Mouse (Mus musculus): ENCODE data around the gene Notum.

Notum gene

DNA sequence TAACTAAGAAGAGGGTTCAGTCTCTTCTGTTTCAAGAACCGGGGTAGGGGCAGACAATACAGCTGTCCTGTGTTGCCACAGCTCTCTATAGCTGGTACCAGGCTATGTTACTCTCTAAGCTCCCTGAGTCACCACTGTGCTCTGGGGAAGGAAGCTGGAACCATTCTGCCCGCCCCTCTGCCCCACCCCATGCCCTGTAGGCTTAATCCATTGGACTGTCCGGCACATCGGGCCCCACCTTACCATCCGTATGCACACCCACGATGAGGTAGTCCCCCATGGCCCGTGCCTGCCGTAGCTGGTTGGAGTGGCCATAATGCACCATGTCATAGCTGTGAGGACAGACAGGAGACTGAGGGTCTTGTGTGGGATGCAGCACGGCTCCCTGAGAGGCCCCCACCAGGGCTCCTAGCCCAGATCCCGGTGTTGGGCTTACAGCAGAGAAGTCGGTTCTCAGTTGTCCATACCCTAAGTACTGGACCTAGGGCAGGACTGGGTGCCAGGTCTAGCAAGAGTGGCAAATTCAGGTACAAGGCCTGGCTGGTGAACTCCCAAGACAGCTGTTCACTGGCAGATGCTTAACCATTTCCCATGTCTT lies 45.3 kb downstream of the Notum start:
- DNase-seq = no peak

DNA sequence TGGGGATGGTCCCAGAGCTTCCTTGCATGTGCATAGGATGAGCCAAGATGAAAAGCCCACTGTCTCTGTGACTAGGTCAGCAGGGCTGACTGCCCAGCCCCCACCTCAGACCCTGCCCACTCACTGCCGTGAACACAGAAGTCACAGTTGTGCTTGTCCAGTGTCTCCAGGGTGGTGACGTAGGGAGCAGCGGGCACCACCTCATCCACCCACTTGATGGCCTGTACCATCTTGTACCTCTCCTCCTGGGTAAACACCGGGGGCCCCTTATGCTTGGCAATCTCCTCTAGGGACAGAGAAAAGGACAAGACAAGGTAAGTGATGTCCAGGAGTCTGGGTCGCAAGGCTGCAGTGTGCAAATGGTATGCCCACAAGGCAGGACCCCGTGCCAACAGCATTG lies 45.8 kb downstream of the Notum start:
- DNase-seq = no peak

DNA sequence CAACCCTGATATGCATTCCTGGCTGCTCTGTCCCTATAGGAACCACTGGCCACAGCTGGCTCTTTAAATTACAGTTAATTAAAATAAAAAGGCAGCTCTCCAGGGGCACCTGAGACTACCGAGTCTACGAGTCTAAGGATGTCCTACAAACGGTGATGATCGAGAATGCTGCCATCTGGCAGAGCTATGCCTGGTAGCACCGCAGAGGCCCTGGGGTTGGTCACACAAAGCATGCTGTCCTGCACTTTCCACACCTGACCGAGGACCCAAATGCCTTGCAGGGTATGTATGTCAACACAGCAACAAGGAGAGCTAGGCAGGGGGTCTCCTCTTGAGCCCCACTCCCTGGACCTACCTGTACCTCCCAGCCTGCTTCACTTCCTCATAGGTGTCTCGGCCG lies 47.0 kb downstream of the Notum start:
- DNase-seq = no peak

DNA sequence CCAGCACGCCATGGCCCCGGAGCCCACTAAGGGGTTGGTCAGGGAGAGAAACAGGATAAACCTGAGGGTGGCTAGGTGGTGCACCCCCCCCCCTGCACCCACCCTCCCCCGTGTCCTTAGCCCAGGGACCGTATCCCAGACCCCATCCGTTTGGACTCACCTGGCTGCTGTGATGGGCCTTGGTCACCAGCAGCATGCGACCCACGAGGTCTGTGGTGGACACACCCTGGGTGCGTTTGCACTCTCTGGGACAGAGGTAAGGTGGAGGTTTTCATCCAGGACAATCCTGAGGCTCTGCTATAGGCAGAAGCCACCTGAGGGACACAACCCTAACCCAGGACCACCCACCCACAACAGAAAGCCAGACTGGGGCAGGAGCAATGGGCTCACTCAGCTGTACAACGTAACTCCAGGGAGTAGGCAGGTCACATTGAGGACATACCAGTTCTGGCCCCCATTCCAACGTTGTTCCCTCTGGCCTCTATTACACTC lies 47.4 kb downstream of the Notum start:
- DNase-seq = no peak

DNA sequence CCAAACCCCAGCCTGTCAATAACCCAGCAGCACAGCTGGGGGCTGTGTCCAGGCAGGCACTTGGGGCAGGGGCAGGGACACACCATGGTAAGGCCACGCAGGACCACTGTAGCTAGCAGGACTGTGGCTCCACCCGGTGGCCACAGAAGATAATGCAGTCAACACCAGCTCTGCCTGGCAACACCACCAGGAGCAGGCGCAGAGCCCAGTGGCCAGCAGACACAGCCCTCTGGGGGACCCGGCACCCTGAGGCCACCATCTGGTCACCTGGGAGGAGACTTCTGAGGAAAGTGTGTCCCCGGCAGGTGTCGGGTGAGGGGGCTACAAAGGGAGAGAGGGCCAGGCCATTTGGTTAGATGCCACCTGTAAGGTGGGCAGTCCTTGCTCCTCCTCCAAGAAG lies 48.2 kb downstream of the Notum start:
- DNase-seq = peak; percentile 83 to 85

DNA sequence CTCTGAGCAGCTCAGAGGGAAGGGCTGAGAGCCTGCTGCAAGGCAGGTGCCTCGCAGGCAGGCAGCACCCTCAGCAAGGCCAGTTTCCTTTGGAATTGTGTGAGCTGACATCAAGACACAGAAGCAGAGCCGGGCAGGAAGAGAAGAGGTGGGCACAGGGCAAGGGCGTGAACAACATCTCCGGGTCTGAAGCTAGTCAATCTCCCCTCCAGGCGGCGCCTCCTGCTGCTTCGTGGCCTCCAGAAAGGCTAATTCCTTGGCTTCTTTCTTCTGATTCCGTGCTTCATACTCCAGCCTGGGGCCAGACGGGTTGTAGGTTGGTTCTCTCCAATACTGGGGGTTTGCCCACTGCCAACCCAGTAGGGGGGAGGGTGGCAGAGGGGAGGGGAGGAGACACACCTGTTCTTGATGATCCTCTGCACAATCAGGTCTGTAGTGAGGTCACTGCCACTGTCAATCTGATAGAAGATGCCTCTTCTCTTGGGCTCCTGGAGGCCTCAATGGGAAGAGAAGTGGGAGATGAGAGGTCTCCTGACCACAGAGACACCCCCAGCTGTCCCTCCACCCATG lies 50.4 kb downstream of the Notum start:
- no peak for DNase-seq

DNA sequence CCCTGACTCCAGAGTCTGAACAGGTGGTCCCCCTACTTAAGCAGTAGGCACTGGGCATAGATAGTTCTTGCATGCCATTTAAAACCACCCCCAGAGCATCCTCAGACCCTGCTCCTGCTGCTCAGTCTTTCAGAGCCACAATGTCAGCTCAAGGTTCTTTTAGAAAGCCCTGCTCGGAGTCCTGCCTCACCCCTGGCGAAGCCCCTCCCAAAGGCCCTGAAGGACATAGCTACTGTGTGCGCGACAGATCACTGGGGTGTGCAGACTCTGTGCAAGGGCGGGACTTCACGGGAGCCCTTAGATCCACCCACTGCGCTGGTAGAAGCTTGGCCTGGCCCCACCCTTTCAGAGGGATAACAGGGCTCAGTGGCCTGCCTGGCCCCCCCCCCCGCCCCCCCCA lies 51.7 kb downstream of the Notum start:
- DNase-seq = no peak

DNA sequence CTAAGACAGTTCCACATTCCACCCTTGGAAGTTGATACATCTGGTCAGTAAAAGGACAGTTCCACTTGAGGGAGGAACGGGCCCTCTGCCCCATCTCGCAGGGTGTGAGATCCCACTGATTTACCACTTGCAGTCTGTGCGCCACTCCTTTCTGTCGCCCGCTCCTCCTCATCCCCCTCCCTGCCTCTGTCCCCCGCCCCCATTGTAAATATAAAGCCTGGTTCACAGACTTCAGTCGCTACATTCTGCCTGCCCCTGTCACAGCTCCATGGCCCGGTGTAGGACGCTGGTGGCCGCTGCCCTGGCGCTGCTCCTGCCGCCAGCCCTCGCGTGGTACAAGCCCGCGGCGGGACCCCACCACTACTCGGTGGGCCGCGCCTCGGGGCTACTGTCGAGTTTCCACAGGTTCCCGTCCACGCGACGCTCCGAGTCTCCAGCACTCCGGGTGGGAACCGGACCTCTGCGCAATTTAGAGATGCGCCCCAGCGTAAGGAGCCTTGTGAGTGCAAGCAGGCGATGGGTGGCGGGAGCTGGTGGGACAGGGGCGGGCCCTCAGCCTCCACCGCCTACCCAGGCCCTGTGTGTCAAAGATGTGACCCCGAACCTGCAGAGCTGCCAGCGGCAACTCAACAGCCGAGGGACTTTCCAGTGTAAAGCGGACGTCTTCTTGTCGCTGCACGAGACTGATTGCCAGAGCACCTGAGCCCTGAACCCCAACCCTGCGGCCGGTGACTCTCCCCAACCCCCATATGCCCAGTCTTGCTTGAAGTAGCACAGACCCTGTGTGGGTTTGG lies 52.5 kb downstream of the Notum start, which contains the start of gene Npb:
Gene Npb, plus strand, starts transcription at position 237 of the 794 bp plus-strand sequence.
- DNase-seq = no peak

DNA sequence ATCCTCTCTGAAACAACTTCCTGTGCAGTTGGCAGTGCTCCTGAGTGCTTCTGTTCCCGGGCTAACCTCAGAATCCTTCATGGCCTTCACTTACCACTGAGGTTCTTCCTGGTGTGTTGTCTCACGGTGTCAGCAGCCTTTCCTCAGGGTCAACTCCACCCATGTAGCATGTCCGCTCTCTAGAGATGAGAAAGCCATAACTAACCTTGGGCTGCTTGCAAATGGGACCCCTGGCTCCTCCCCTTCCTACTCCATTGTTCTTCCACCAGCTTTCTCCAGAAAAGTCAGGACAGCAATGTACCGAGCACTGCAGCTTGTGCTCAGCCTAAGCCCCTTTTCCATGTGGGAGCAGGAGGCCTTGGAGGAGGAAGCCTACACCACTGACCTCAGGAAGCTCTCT lies 54.2 kb downstream of the Notum start:
- no peak for DNase-seq

DNA sequence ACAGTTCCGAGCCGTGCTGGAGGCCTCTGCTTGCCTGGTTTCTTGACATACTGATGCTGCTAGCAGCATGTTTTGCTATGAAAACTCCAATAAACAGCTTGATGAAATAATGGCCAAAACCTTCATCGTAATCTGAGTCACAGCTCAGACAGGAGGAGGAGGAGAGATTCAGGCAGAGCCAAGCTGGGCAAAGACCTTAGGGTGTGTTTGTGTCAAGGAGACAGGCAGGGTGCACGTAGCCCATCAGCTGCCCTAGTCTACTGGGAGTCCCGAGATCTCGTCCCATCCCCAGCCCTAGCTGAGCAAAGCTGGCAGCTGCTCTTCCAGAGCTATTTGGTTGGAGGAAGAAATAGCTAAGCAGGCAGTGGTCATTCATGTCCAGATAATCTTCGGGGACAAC lies 55.3 kb downstream of the Notum start:
- DNase-seq = no peak

Measured in lung, postnatal 4 days (tissue).